Mouse (Mus musculus) CH12.LX (cell line): ENCODE measurements around the gene Smg5. TPM values are rescaled to one million over a fixed set of nuclear protein-coding genes. Genes with fewer than 3 reads are reported as not detected.

Experiments
- DNase-seq: peaks from one replicate; pipeline ENCODE4 v3.0.0-alpha.2; 2013; ENCODE audit errors: extremely low read depth
- H3K27ac ChIP-seq: 2 replicates; pipeline ENCODE4 v1.5.1; 2012; ENCODE audit warnings: low read depth, mild to moderate bottlenecking, control low read depth, moderate library complexity; ENCODE audit not compliant: insufficient read depth
- H3K27me3 ChIP-seq: replicated peaks from 2 replicates; pipeline ENCODE3; 2012; ENCODE audit warnings: inconsistent platforms
- H3K36me3 ChIP-seq, 2 experiments: replicated peaks in 1 of 2; 2 replicates each; pipeline versions ENCODE3 to v1.6.1; 2012; ENCODE audit warnings: inconsistent platforms in 1 of 2, low read length in 1 of 2, mild to moderate bottlenecking in 1 of 2, mixed read lengths in 1 of 2, moderate library complexity in 1 of 2; ENCODE audit not compliant: control insufficient read depth in 1 of 2, insufficient read depth in 1 of 2
- H3K4me1 ChIP-seq, 2 experiments: 2 replicates each; pipeline ENCODE4 v1.6.1; 2012; ENCODE audit warnings: inconsistent platforms in 1 of 2, moderate library complexity in 1 of 2; ENCODE audit not compliant: insufficient read depth in 2 of 2, control insufficient read depth in 1 of 2
- H3K4me2 ChIP-seq: 2 replicates; pipeline ENCODE4 v1.6.1; 2012; ENCODE audit warnings: low read depth, mild to moderate bottlenecking, control low read depth; ENCODE audit not compliant: poor library complexity, insufficient read depth, severe bottlenecking
- H3K4me3 ChIP-seq, 3 experiments: fragments of 150-350 bp in 1 of 3; sonication (generic) in 1 of 3; replicated peaks in 1 of 3; 2 replicates each; pipeline versions ENCODE3 to v1.5.1; 2011 to 2012; ENCODE audit warnings: low read depth in 2 of 3, low read length in 2 of 3, mild to moderate bottlenecking in 2 of 3, moderate library complexity in 2 of 3, control low read depth in 1 of 3, improper control_type of control experiment in 1 of 3, inconsistent platforms in 1 of 3, mixed read lengths in 1 of 3; ENCODE audit not compliant: poor library complexity in 1 of 3
- H3K79me2 ChIP-seq: replicated peaks from 2 replicates; pipeline ENCODE4 v1.6.1; 2012; ENCODE audit warnings: mild to moderate bottlenecking, moderate library complexity; ENCODE audit not compliant: control insufficient read depth, poor library complexity, insufficient read depth, severe bottlenecking; ENCODE audit errors: extremely low read depth
- H3K9ac ChIP-seq: 2 replicates; pipeline ENCODE4 v1.6.1; 2012; ENCODE audit warnings: low read depth, mild to moderate bottlenecking, control low read depth, moderate library complexity; ENCODE audit not compliant: insufficient read depth
- H3K9me3 ChIP-seq: replicated peaks from 2 replicates; pipeline ENCODE3; 2012; ENCODE audit warnings: low read length, inconsistent platforms, mixed read lengths
- BHLHE40 ChIP-seq: IDR thresholded peaks from 2 replicates; pipeline ENCODE4 v1.6.1; 2011; ENCODE audit warnings: mild to moderate bottlenecking, low read depth, low read length, improper control_type of control experiment
- E2F4 ChIP-seq: IDR thresholded peaks from 2 replicates; pipeline ENCODE4 v1.6.1; 2011; ENCODE audit warnings: low read depth, low read length, improper control_type of control experiment; ENCODE audit not compliant: insufficient replicate concordance
- ELF1 ChIP-seq: IDR thresholded peaks from 2 replicates; pipeline ENCODE4 v1.6.1; 2014; ENCODE audit warnings: low read depth, mild to moderate bottlenecking, inconsistent platforms, low read length, improper control_type of control experiment
- EP300 ChIP-seq: IDR thresholded peaks from 2 replicates; pipeline ENCODE4 v1.6.1; 2011; ENCODE audit warnings: low read length, improper control_type of control experiment
- ETS1 ChIP-seq: conservative IDR thresholded peaks from 2 replicates; pipeline ENCODE4 v1.6.1; 2012; ENCODE audit warnings: low read depth, mild to moderate bottlenecking, inconsistent platforms, low read length, improper control_type of control experiment, moderate library complexity
- GABPA ChIP-seq: IDR thresholded peaks from 2 replicates; pipeline ENCODE4 v1.6.1; 2012; ENCODE audit warnings: low read depth, low read length, improper control_type of control experiment, inconsistent platforms; ENCODE audit not compliant: insufficient replicate concordance
- IRF4 ChIP-seq: IDR thresholded peaks from 2 replicates; pipeline ENCODE4 v1.6.1; 2014; ENCODE audit warnings: low read depth, mild to moderate bottlenecking, inconsistent platforms, low read length, improper control_type of control experiment
- JUN ChIP-seq: IDR thresholded peaks from 2 replicates; pipeline ENCODE4 v1.6.1; 2011; ENCODE audit warnings: low read depth, mild to moderate bottlenecking, low read length, improper control_type of control experiment, moderate library complexity; ENCODE audit not compliant: insufficient read depth
- JUND ChIP-seq: conservative IDR thresholded peaks from 2 replicates; pipeline ENCODE4 v1.6.1; 2011; ENCODE audit warnings: low read depth, low read length, improper control_type of control experiment
- MAFK ChIP-seq: IDR thresholded peaks from 2 replicates; pipeline ENCODE4 v1.6.1; 2011; ENCODE audit warnings: low read length, improper control_type of control experiment; ENCODE audit not compliant: insufficient replicate concordance
- MAX ChIP-seq: IDR thresholded peaks from 2 replicates; pipeline ENCODE4 v1.6.1; 2011; ENCODE audit warnings: low read length, improper control_type of control experiment
- MAZ ChIP-seq: IDR thresholded peaks from 2 replicates; pipeline ENCODE4 v1.6.1; 2012; ENCODE audit warnings: low read depth, mild to moderate bottlenecking, inconsistent platforms, low read length, improper control_type of control experiment, moderate library complexity
- MEF2A ChIP-seq: IDR thresholded peaks from 2 replicates; pipeline ENCODE4 v1.6.1; 2014; ENCODE audit warnings: low read depth, mild to moderate bottlenecking, inconsistent platforms, low read length, improper control_type of control experiment, borderline replicate concordance
- MXI1 ChIP-seq: IDR thresholded peaks from 2 replicates; pipeline ENCODE4 v1.6.1; 2011; ENCODE audit warnings: mild to moderate bottlenecking, low read depth, low read length, improper control_type of control experiment
- MYC ChIP-seq: IDR thresholded peaks from 2 replicates; pipeline ENCODE4 v1.6.1; 2011; ENCODE audit warnings: low read depth, mild to moderate bottlenecking, improper control_type of control experiment, low read length
- NRF1 ChIP-seq: IDR thresholded peaks from 2 replicates; pipeline ENCODE4 v1.6.1; 2014; ENCODE audit warnings: low read depth, mild to moderate bottlenecking, inconsistent platforms, low read length, improper control_type of control experiment, moderate library complexity
- RAD21 ChIP-seq: IDR thresholded peaks from 2 replicates; pipeline ENCODE4 v1.6.1; 2011; ENCODE audit warnings: low read depth, mild to moderate bottlenecking, low read length, improper control_type of control experiment, moderate library complexity
- RCOR1 ChIP-seq: conservative IDR thresholded peaks from 2 replicates; pipeline ENCODE4 v1.6.1; 2012; ENCODE audit warnings: low read depth, mild to moderate bottlenecking, inconsistent platforms, low read length, improper control_type of control experiment
- SIN3A ChIP-seq: IDR thresholded peaks from 2 replicates; pipeline ENCODE4 v1.6.1; 2012; ENCODE audit warnings: low read length, improper control_type of control experiment, inconsistent platforms
- TBP ChIP-seq: conservative IDR thresholded peaks from 2 replicates; pipeline ENCODE4 v1.6.1; 2011; ENCODE audit warnings: low read depth, low read length, improper control_type of control experiment
- TCF12 ChIP-seq: IDR thresholded peaks from 2 replicates; pipeline ENCODE4 v1.6.1; 2014; ENCODE audit warnings: low read depth, mild to moderate bottlenecking, inconsistent platforms, low read length, improper control_type of control experiment
- UBTF ChIP-seq: IDR thresholded peaks from 2 replicates; pipeline ENCODE4 v1.6.1; 2012; ENCODE audit warnings: low read depth, mild to moderate bottlenecking, inconsistent platforms, low read length, improper control_type of control experiment, moderate library complexity
- ZKSCAN1 ChIP-seq: IDR thresholded peaks from 2 replicates; pipeline ENCODE4 v1.6.1; 2012; ENCODE audit warnings: low read depth, inconsistent platforms, low read length, improper control_type of control experiment, borderline replicate concordance
- ZNF384 ChIP-seq: IDR thresholded peaks from 2 replicates; pipeline ENCODE4 v1.6.1; 2012; ENCODE audit warnings: low read depth, low read length, improper control_type of control experiment, inconsistent platforms
- dilution Hi-C: fragments of 300-500 bp; cut with MboI; formaldehyde crosslinking; loops from 2 replicates; pipeline ENCODE4 v1.14.3; 2020; ENCODE audit warnings: low sequenced_read_pairs; ENCODE audit not compliant: extremely low pct_unique_long_range_greater_than_20kb, extremely low pct_ligation_motif_present
- in situ Hi-C: fragments of 300-500 bp; cut with MboI; formaldehyde crosslinking; loops from 3 replicates; pipeline ENCODE4 v1.14.3; 2019; ENCODE audit warnings: low sequenced_read_pairs, low pct_ligation_motif_present, low pct_unique_long_range_greater_than_20kb, mixed read lengths
- polyA plus RNA-seq: library from polyadenylated mRNA; unstranded; fragments of >175 nt; gene quantifications from 2 replicates; pipeline ENCODE4 v1.2.1, GENCODE M21; 2012; ENCODE audit warnings: low read depth; ENCODE audit not compliant: insufficient read length
- total RNA-seq, 2 experiments: library from RNA; depleted of rRNA; stranded (reverse); fragments of 300-350 nt in 1 of 2; fragments of >200 nt in 1 of 2; gene quantifications; 2 replicates each; pipeline ENCODE4 v1.2.3; 2012 to 2014

The Smg5 gene
- total and polyA plus RNA-seq, 3 experiments: 43.7 to 81.6 (median 58.3) TPM

- Histone ChIP-seq H3K4me3 (peak overlapping the region; percentile 64 to 82 (median 81)), H3K27me3 (no peaks in the 10 kb centered on the region), H3K4me1 (peaks cover 18 to 36% of the 10 kb centered on the region in 2 experiments), H3K4me2 (peak overlapping the region; percentile 93), H3K9ac (peak overlapping the region; percentile 59), H3K79me2 (peaks cover 33% of the 10 kb centered on the region), H3K36me3 (peaks cover 6 to 35% of the 10 kb centered on the region in 2 experiments), H3K9me3 (no peaks in the 10 kb centered on the region), H3K27ac (peak overlapping the region; percentile 33; the same call in 1 of the 2 replicates)
- peak; percentile 46 for DNase-seq
- TF ChIP-seq JUND (0 out of 2 replicates have a peak, but pooled peaks have one; percentile 20), ZNF384 (no peak), IRF4 (peak; percentile 62; the same call in 1 of the 2 replicates), GABPA (no peak), JUN (no peak), SIN3A (peak; percentile 13; the same call in 1 of the 2 replicates), MAZ (no peak), MYC (no peak), ZKSCAN1 (no peak), BHLHE40 (no peak), MEF2A (no peak), RCOR1 (no peak), TCF12 (no peak), MAX (peak; percentile 1; the same call in 1 of the 2 replicates), ETS1 (no peak), NRF1 (no peak), TBP (peak; percentile 60; the same call in 1 of the 2 replicates), EP300 (peak; percentile 61), ELF1 (no peak)
- dilution Hi-C loops (no loop called here), in situ Hi-C loops (loop anchor here (5.0 kb wide), 1 partner anchor 38 kb away; the partner anchor contains the start of genes Cct3 and Tsacc)
Observed at GRCm38 (mm10) chr3:88334902-88335435, 1.1 kb upstream of the Smg5 start.

- no peaks in the 10 kb centered on the region for H3K9me3 ChIP-seq
- peak overlapping the region; percentile 64 to 82 (median 81) for H3K4me3 ChIP-seq
- in situ Hi-C loops (no loop called here), dilution Hi-C loops (no loop called here)
- H3K9ac ChIP-seq: peak overlapping the region; percentile 59
- TF ChIP-seq E2F4 (no peak), IRF4 (peak; percentile 19; the same call in 1 of the 2 replicates), RCOR1 (0 out of 2 replicates have a peak, but pooled peaks have one; percentile 28), MAX (peak; percentile 60), MYC (peak; percentile 70), MAFK (0 out of 2 replicates have a peak, but pooled peaks have one; percentile 54), TBP (0 out of 2 replicates have a peak, but pooled peaks have one; percentile 5), RAD21 (no peak), UBTF (peak; percentile 43; the same call in 1 of the 2 replicates), MXI1 (peak; percentile 68), BHLHE40 (peak; percentile 3; the same call in 1 of the 2 replicates), EP300 (no peak)
- H3K4me2 ChIP-seq: peak overlapping the region; percentile 93
- H3K27ac ChIP-seq: peak overlapping the region; percentile 79
- peaks cover 36% of the 10 kb centered on the region for H3K79me2 ChIP-seq
- no peaks in the 10 kb centered on the region for H3K27me3 ChIP-seq
- H3K4me1 ChIP-seq: peaks cover 18 to 36% of the 10 kb centered on the region in 2 experiments
- peaks cover 4 to 31% of the 10 kb centered on the region in 2 experiments for H3K36me3 ChIP-seq
- DNase-seq: peak; percentile 39
Observed at GRCm38 (mm10) chr3:88335436-88336053, 515 bp upstream of the Smg5 start.
